In genomic region chr8:87671209-87671970, GRCm38 (mm10) we compare ENCODE assay signal across 18 mouse cellular contexts.
DNase-seq lines count a peak whose midpoint lies in the region; ATAC-seq and TF ChIP-seq lines count a peak whose summit lies in the region.
"Had no signal": no experiment of that assay in that cellular context is flagged by ENCODE, and none has a peak within 500 bp of the region (broad histone marks: within the 10 kb centered on the region; RNA-seq: fewer than 3 reads in every experiment).

No protein-coding gene starts in this region.

- no peaks in the 10 kb centered on the region for H3K9me3 ChIP-seq in forebrain, embryonic 14.5 days (replicated peaks; ENCODE audit: control insufficient read depth, low read length)
- no peaks in the 10 kb centered on the region for H3K9me3 ChIP-seq in forebrain, embryonic 11.5 days (ENCODE audit: control insufficient read depth, low read length)
- no peaks in the 10 kb centered on the region for H3K9me3 ChIP-seq in midbrain, postnatal 0 days (ENCODE audit: low read length)
- no peaks in the 10 kb centered on the region for H3K9me3 ChIP-seq in midbrain, embryonic 15.5 days
- no peaks in the 10 kb centered on the region for H3K9me3 ChIP-seq in hindbrain, postnatal 0 days (ENCODE audit: low read length)
- H3K9me3 ChIP-seq: embryonic facial prominence, embryonic 10.5 days; limb, embryonic 13.5 days; stomach, embryonic 15.5 days had no signal

- no peak for DNase-seq in forebrain, embryonic 14.5 days (ENCODE audit: low spot score)
- DNase-seq in forebrain, embryonic 11.5 days (ENCODE audit: low spot score) = no peak
- no peak for DNase-seq in midbrain, postnatal 0 days (ENCODE audit: low spot score)
- DNase-seq in cerebellum, adult 9-11 months = peak; percentile 88
- DNase-seq in hindbrain, postnatal 0 days (ENCODE audit: low spot score) = peak; percentile 72
- no peak for DNase-seq in layer of hippocampus, postnatal 36 days
- DNase-seq: adrenal gland, postnatal 10 days; gastrocnemius, postnatal 10 days; kidney, postnatal 36 days; liver, postnatal 0 days; lung, postnatal 36 days; thymus, postnatal 14 days had no signal

- H3K27ac ChIP-seq in forebrain, embryonic 14.5 days (ENCODE audit: low read depth, low read length) = peak overlapping the region; percentile 67
- H3K27ac ChIP-seq in forebrain, embryonic 11.5 days (ENCODE audit: low read depth, low read length) = no peak overlapping the region
- H3K27ac ChIP-seq in midbrain, postnatal 0 days (ENCODE audit: low read depth, low read length) = no peak overlapping the region
- no peak overlapping the region; the same call in 1 of the 2 replicates for H3K27ac ChIP-seq in midbrain, embryonic 15.5 days
- H3K27ac ChIP-seq in hindbrain, postnatal 0 days = peak overlapping the region; percentile 54; the same call in 1 of the 2 replicates
- H3K27ac ChIP-seq: embryonic facial prominence, embryonic 10.5 days; limb, embryonic 13.5 days; stomach, embryonic 15.5 days had no signal

- no peak for ATAC-seq in forebrain, embryonic 14.5 days
- ATAC-seq in forebrain, embryonic 11.5 days (replicated peaks; ENCODE audit: low FRiP score) = no peak
- ATAC-seq in midbrain, postnatal 0 days (ENCODE audit: low FRiP score) = no peak
- ATAC-seq in midbrain, embryonic 15.5 days (replicated peaks) = no peak
- no peak for ATAC-seq in hindbrain, postnatal 0 days
- no peak for ATAC-seq in monocyte, adult 5-6 weeks (replicated peaks; ENCODE audit: insufficient number of reproducible peaks, low FRiP score, low TSS enrichment, poor library complexity, severe bottlenecking)
- ATAC-seq: intestine, postnatal 0 days; liver, postnatal 0 days had no signal

- H3K4me3 ChIP-seq in forebrain, embryonic 14.5 days (ENCODE audit: low read depth, low read length) = no peak overlapping the region
- H3K4me3 ChIP-seq in forebrain, embryonic 11.5 days (ENCODE audit: low read depth, low read length) = no peak overlapping the region
- H3K4me3 ChIP-seq in midbrain, postnatal 0 days (ENCODE audit: low read depth, low read length) = no peak overlapping the region
- no peak overlapping the region for H3K4me3 ChIP-seq in midbrain, embryonic 15.5 days
- H3K4me3 ChIP-seq in hindbrain, postnatal 0 days (ENCODE audit: low read length) = no peak overlapping the region
- H3K4me3 ChIP-seq: embryonic facial prominence, embryonic 10.5 days; limb, embryonic 13.5 days; stomach, embryonic 15.5 days had no signal

- peaks cover 42% of the 10 kb centered on the region for H3K4me1 ChIP-seq in forebrain, embryonic 14.5 days (ENCODE audit: control insufficient read depth, insufficient read depth, low read length)
- H3K4me1 ChIP-seq in forebrain, embryonic 11.5 days (replicated peaks; ENCODE audit: control insufficient read depth, insufficient read depth, low read length) = no peaks in the 10 kb centered on the region
- no peaks in the 10 kb centered on the region; the same call in 1 of the 2 replicates for H3K4me1 ChIP-seq in midbrain, postnatal 0 days (ENCODE audit: insufficient read depth, low read length)
- peaks cover 35% of the 10 kb centered on the region for H3K4me1 ChIP-seq in midbrain, embryonic 15.5 days
- H3K4me1 ChIP-seq in hindbrain, postnatal 0 days (ENCODE audit: insufficient read depth, low read length) = peaks cover 47% of the 10 kb centered on the region
- H3K4me1 ChIP-seq: stomach, embryonic 15.5 days had no signal

- no peaks in the 10 kb centered on the region for H3K27me3 ChIP-seq in forebrain, embryonic 14.5 days (replicated peaks; ENCODE audit: control insufficient read depth, insufficient read depth, low read length)
- no peaks in the 10 kb centered on the region for H3K27me3 ChIP-seq in forebrain, embryonic 11.5 days (ENCODE audit: control insufficient read depth, insufficient read depth, low read length)
- no peaks in the 10 kb centered on the region for H3K27me3 ChIP-seq in midbrain, postnatal 0 days (ENCODE audit: insufficient read depth, low read length)
- no peaks in the 10 kb centered on the region for H3K27me3 ChIP-seq in midbrain, embryonic 15.5 days (replicated peaks)
- H3K27me3 ChIP-seq in hindbrain, postnatal 0 days (ENCODE audit: insufficient read depth, low read length) = no peaks in the 10 kb centered on the region
- H3K27me3 ChIP-seq: limb, embryonic 13.5 days; stomach, embryonic 15.5 days had no signal

- WGBS in forebrain, embryonic 14.5 days = 69% methylated on average over 13 of the region's 13 CpGs
- 87% methylated on average over 13 of the region's 13 CpGs for WGBS in forebrain, embryonic 11.5 days
- WGBS in midbrain, postnatal 0 days = 79% methylated on average over 13 of the region's 13 CpGs
- WGBS in midbrain, embryonic 15.5 days = 88% methylated on average over 13 of the region's 13 CpGs
- WGBS in hindbrain, postnatal 0 days = 57% methylated on average over 13 of the region's 13 CpGs

- 0 out of 2 replicates have a peak, but pooled peaks have one; percentile 11 for TF ChIP-seq CTCF in midbrain, postnatal 0 days (IDR thresholded peaks at IDR 0.05)
- peak; percentile 25; the same call in 1 of the 2 replicates for TF ChIP-seq CTCF in hindbrain, postnatal 0 days (IDR thresholded peaks at IDR 0.05; ENCODE audit: low read depth)

- H3K36me3 ChIP-seq in forebrain, embryonic 14.5 days (ENCODE audit: control insufficient read depth, insufficient read depth, low read length) = no peaks in the 10 kb centered on the region
- no peaks in the 10 kb centered on the region for H3K36me3 ChIP-seq in forebrain, embryonic 11.5 days (ENCODE audit: control insufficient read depth, insufficient read depth, low read length)
- no peaks in the 10 kb centered on the region for H3K36me3 ChIP-seq in midbrain, postnatal 0 days (ENCODE audit: insufficient read depth, low read length)
- no peaks in the 10 kb centered on the region for H3K36me3 ChIP-seq in midbrain, embryonic 15.5 days (replicated peaks)
- H3K36me3 ChIP-seq in hindbrain, postnatal 0 days (ENCODE audit: insufficient read depth, low read length) = no peaks in the 10 kb centered on the region
- H3K36me3 ChIP-seq: stomach, embryonic 15.5 days had no signal

- no peak overlapping the region for H3K9ac ChIP-seq in forebrain, embryonic 14.5 days (ENCODE audit: low read length)
- no peak overlapping the region for H3K9ac ChIP-seq in forebrain, embryonic 11.5 days (ENCODE audit: low read length)
- no peak overlapping the region for H3K9ac ChIP-seq in midbrain, postnatal 0 days (replicated peaks; ENCODE audit: low read length, poor library complexity, severe bottlenecking)
- H3K9ac ChIP-seq in midbrain, embryonic 15.5 days = no peak overlapping the region
- H3K9ac ChIP-seq in hindbrain, postnatal 0 days (replicated peaks; ENCODE audit: low read length) = no peak overlapping the region
- H3K9ac ChIP-seq: limb, embryonic 13.5 days; liver, postnatal 0 days; stomach, embryonic 15.5 days had no signal

- no peak overlapping the region for H3K4me2 ChIP-seq in forebrain, embryonic 14.5 days (ENCODE audit: low read length)
- no peak overlapping the region for H3K4me2 ChIP-seq in forebrain, embryonic 11.5 days (ENCODE audit: low read depth, low read length, severe bottlenecking)
- H3K4me2 ChIP-seq in midbrain, postnatal 0 days (ENCODE audit: low read depth, low read length, poor library complexity, severe bottlenecking) = no peak overlapping the region
- no peak overlapping the region for H3K4me2 ChIP-seq in midbrain, embryonic 15.5 days
- no peak overlapping the region for H3K4me2 ChIP-seq in hindbrain, postnatal 0 days (ENCODE audit: low read depth, low read length)
- H3K4me2 ChIP-seq: limb, embryonic 13.5 days; stomach, embryonic 15.5 days had no signal

Comparison
In these comparisons a context has a peak if more than half of its experiments do, and no peak if none do; other contexts are left out.
1. H3K27ac ChIP-seq: peak in forebrain, embryonic 14.5 days (single experiment) and hindbrain, postnatal 0 days (single experiment); none in forebrain, embryonic 11.5 days (single experiment), midbrain, postnatal 0 days (single experiment) and midbrain, embryonic 15.5 days (single experiment).
2. DNase-seq: peak in cerebellum, adult 9-11 months (single experiment) and hindbrain, postnatal 0 days (single experiment); none in forebrain, embryonic 14.5 days (single experiment), forebrain, embryonic 11.5 days (single experiment), midbrain, postnatal 0 days (single experiment) and layer of hippocampus, postnatal 36 days (0 of 2).